ENCODE assay signal across 21 mouse cellular contexts in genomic region chr17:43114926-43115325, GRCm38 (mm10).
DNase-seq lines count a peak whose midpoint lies in the region; ATAC-seq and TF ChIP-seq lines count a peak whose summit lies in the region.
"Had no signal": no experiment of that assay in that cellular context is flagged by ENCODE, and none has a peak within 500 bp of the region (broad histone marks: within the 10 kb centered on the region; RNA-seq: fewer than 3 reads in every experiment).

No protein-coding gene starts in this region.

- no peak for TF ChIP-seq CTCF in small intestine, adult 2 months (IDR thresholded peaks at IDR 0.05; ENCODE audit: extremely low read depth, insufficient read length, insufficient replicate concordance, low read depth, low read length)

- H3K4me2 ChIP-seq in forebrain, embryonic 15.5 days (replicated peaks): no peak overlapping the region
- no peak overlapping the region for H3K4me2 ChIP-seq in forebrain, embryonic 14.5 days (ENCODE audit: low read length)
- no peak overlapping the region for H3K4me2 ChIP-seq in kidney, embryonic 16.5 days (replicated peaks; ENCODE audit: low read depth, low read length)
- H3K4me2 ChIP-seq in midbrain, embryonic 15.5 days: no peak overlapping the region
- no peak overlapping the region for H3K4me2 ChIP-seq in midbrain, embryonic 11.5 days
- H3K4me2 ChIP-seq: embryonic facial prominence, embryonic 12.5 days; forebrain, embryonic 12.5 days; heart, embryonic 12.5 days; limb, embryonic 15.5 days had no signal

- no peaks in the 10 kb centered on the region for H3K36me3 ChIP-seq in forebrain, embryonic 15.5 days
- H3K36me3 ChIP-seq in forebrain, embryonic 14.5 days (ENCODE audit: control insufficient read depth, insufficient read depth, low read length): no peaks in the 10 kb centered on the region
- H3K36me3 ChIP-seq in kidney, embryonic 16.5 days (ENCODE audit: insufficient read depth, low read length): no peaks in the 10 kb centered on the region
- H3K36me3 ChIP-seq in midbrain, embryonic 15.5 days (replicated peaks): no peaks in the 10 kb centered on the region
- H3K36me3 ChIP-seq in midbrain, embryonic 11.5 days (ENCODE audit: control insufficient read depth, insufficient read depth, low read length): no peaks in the 10 kb centered on the region
- H3K36me3 ChIP-seq in small intestine, adult 2 months (ENCODE audit: control insufficient read depth, insufficient read depth, low read length): no peaks in the 10 kb centered on the region
- H3K36me3 ChIP-seq: embryonic facial prominence, embryonic 12.5 days; forebrain, embryonic 12.5 days; heart, embryonic 12.5 days; limb, embryonic 15.5 days had no signal

- 92% methylated on average over 6 of the region's 6 CpGs for WGBS in forebrain, embryonic 15.5 days
- WGBS in forebrain, embryonic 14.5 days: 98% methylated on average over 6 of the region's 6 CpGs
- 92% methylated on average over 6 of the region's 6 CpGs for WGBS in kidney, embryonic 16.5 days
- WGBS in midbrain, embryonic 15.5 days: 94% methylated on average over 6 of the region's 6 CpGs
- WGBS in midbrain, embryonic 11.5 days: 89% methylated on average over 6 of the region's 6 CpGs
- 94% methylated on average over 6 of the region's 6 CpGs for WGBS in small intestine, adult 2 months

- no peak overlapping the region for H3K27ac ChIP-seq in forebrain, embryonic 15.5 days (replicated peaks)
- H3K27ac ChIP-seq in forebrain, embryonic 14.5 days (ENCODE audit: low read depth, low read length): no peak overlapping the region
- H3K27ac ChIP-seq in kidney, embryonic 16.5 days (ENCODE audit: low read length): peak overlapping the region; percentile 74
- no peak overlapping the region for H3K27ac ChIP-seq in midbrain, embryonic 15.5 days
- no peak overlapping the region for H3K27ac ChIP-seq in midbrain, embryonic 11.5 days (ENCODE audit: low read depth, low read length)
- H3K27ac ChIP-seq in small intestine, adult 2 months (ENCODE audit: insufficient read depth, low read depth, low read length): peak overlapping the region; percentile 66; the same call in 1 of the 2 replicates
- H3K27ac ChIP-seq: embryonic facial prominence, embryonic 12.5 days; forebrain, embryonic 12.5 days; gastrocnemius, adult 2 months; limb, embryonic 15.5 days had no signal

- H3K4me1 ChIP-seq in forebrain, embryonic 15.5 days: no peaks in the 10 kb centered on the region
- H3K4me1 ChIP-seq in forebrain, embryonic 14.5 days (ENCODE audit: control insufficient read depth, insufficient read depth, low read length): 0 out of 2 replicates have a peak, but pooled peaks cover 2% of the 10 kb centered on the region
- H3K4me1 ChIP-seq in kidney, embryonic 16.5 days (ENCODE audit: insufficient read depth, low read length): peaks cover 18% of the 10 kb centered on the region; the same call in 1 of the 2 replicates
- H3K4me1 ChIP-seq in midbrain, embryonic 15.5 days: peaks cover 3% of the 10 kb centered on the region; the same call in 1 of the 2 replicates
- no peaks in the 10 kb centered on the region for H3K4me1 ChIP-seq in midbrain, embryonic 11.5 days (ENCODE audit: control insufficient read depth, insufficient read depth, low read length)
- H3K4me1 ChIP-seq in small intestine, adult 2 months (ENCODE audit: control insufficient read depth, insufficient read depth, insufficient read length, low read length): peaks cover 16% of the 10 kb centered on the region; the same call in 1 of the 2 replicates
- H3K4me1 ChIP-seq: embryonic facial prominence, embryonic 12.5 days; forebrain, embryonic 12.5 days; heart, embryonic 12.5 days had no signal

- no peaks in the 10 kb centered on the region for H3K27me3 ChIP-seq in forebrain, embryonic 15.5 days
- no peaks in the 10 kb centered on the region for H3K27me3 ChIP-seq in forebrain, embryonic 14.5 days (replicated peaks; ENCODE audit: control insufficient read depth, insufficient read depth, low read length)
- H3K27me3 ChIP-seq in kidney, embryonic 16.5 days (ENCODE audit: insufficient read depth, low read length): no peaks in the 10 kb centered on the region
- H3K27me3 ChIP-seq in midbrain, embryonic 15.5 days (replicated peaks): no peaks in the 10 kb centered on the region
- no peaks in the 10 kb centered on the region for H3K27me3 ChIP-seq in midbrain, embryonic 11.5 days (ENCODE audit: control insufficient read depth, insufficient read depth, low read length)
- H3K27me3 ChIP-seq in small intestine, adult 2 months (ENCODE audit: control insufficient read depth, insufficient read depth, low read length): no peaks in the 10 kb centered on the region
- H3K27me3 ChIP-seq: embryonic facial prominence, embryonic 12.5 days; forebrain, embryonic 12.5 days; heart, embryonic 12.5 days; limb, embryonic 15.5 days had no signal

- no peak overlapping the region for H3K4me3 ChIP-seq in forebrain, embryonic 15.5 days
- H3K4me3 ChIP-seq in forebrain, embryonic 14.5 days (ENCODE audit: low read depth, low read length): no peak overlapping the region
- H3K4me3 ChIP-seq in kidney, embryonic 16.5 days (ENCODE audit: low read length): no peak overlapping the region
- H3K4me3 ChIP-seq in midbrain, embryonic 15.5 days: no peak overlapping the region
- H3K4me3 ChIP-seq in midbrain, embryonic 11.5 days (ENCODE audit: low read depth, low read length): no peak overlapping the region
- H3K4me3 ChIP-seq in small intestine, adult 2 months (ENCODE audit: low read depth, low read length): no peak overlapping the region
- H3K4me3 ChIP-seq: embryonic facial prominence, embryonic 12.5 days; erythroblast, embryonic 14.5 days; forebrain, embryonic 12.5 days; gastrocnemius, adult 2 months; heart, embryonic 12.5 days; limb, embryonic 15.5 days; myocyte had no signal

- 0 out of 2 replicates have a peak, but pooled peaks have one; percentile 13 for ATAC-seq in forebrain, embryonic 15.5 days (replicated peaks)
- no peak for ATAC-seq in forebrain, embryonic 14.5 days
- ATAC-seq in kidney, embryonic 16.5 days (ENCODE audit: low FRiP score, low TSS enrichment): no peak
- ATAC-seq in midbrain, embryonic 15.5 days (replicated peaks): peak; percentile 37; the same call in 1 of the 2 replicates
- no peak for ATAC-seq in midbrain, embryonic 11.5 days (ENCODE audit: low FRiP score)
- ATAC-seq: activated CD4-positive, CD25-positive, alpha-beta regulatory T cell, adult 4 months had no signal

- H3K9ac ChIP-seq in forebrain, embryonic 15.5 days (replicated peaks): no peak overlapping the region
- H3K9ac ChIP-seq in forebrain, embryonic 14.5 days (ENCODE audit: low read length): no peak overlapping the region
- H3K9ac ChIP-seq in kidney, embryonic 16.5 days (replicated peaks; ENCODE audit: low read length): no peak overlapping the region
- H3K9ac ChIP-seq in midbrain, embryonic 15.5 days: no peak overlapping the region
- H3K9ac ChIP-seq in midbrain, embryonic 11.5 days (ENCODE audit: low read length): no peak overlapping the region
- H3K9ac ChIP-seq: embryonic facial prominence, embryonic 12.5 days; forebrain, embryonic 12.5 days; heart, embryonic 12.5 days; limb, embryonic 15.5 days had no signal

- H3K9me3 ChIP-seq in forebrain, embryonic 15.5 days: no peaks in the 10 kb centered on the region
- H3K9me3 ChIP-seq in forebrain, embryonic 14.5 days (replicated peaks; ENCODE audit: control insufficient read depth, low read length): no peaks in the 10 kb centered on the region
- H3K9me3 ChIP-seq in kidney, embryonic 16.5 days (ENCODE audit: low read length): no peaks in the 10 kb centered on the region
- no peaks in the 10 kb centered on the region for H3K9me3 ChIP-seq in midbrain, embryonic 15.5 days
- no peaks in the 10 kb centered on the region for H3K9me3 ChIP-seq in midbrain, embryonic 11.5 days (ENCODE audit: control insufficient read depth, low read length)
- H3K9me3 ChIP-seq: embryonic facial prominence, embryonic 12.5 days; forebrain, embryonic 12.5 days; heart, embryonic 12.5 days; limb, embryonic 15.5 days had no signal

- TF ChIP-seq POLR2A in small intestine, adult 2 months (IDR thresholded peaks at IDR 0.05; ENCODE audit: low read depth, low read length): no peak

- DNase-seq in forebrain, embryonic 14.5 days (ENCODE audit: low spot score): no peak
- no peak for DNase-seq in kidney, postnatal 36 days
- no peak for DNase-seq in midbrain, embryonic 11.5 days (ENCODE audit: low spot score, missing footprints)
- DNase-seq in gastrocnemius, postnatal 10 days: no peak
- DNase-seq: adrenal gland, adult 8-10 months; cerebellum, adult 18-20 months; gastrocnemius, adult 2 months; heart, postnatal 14 days; kidney, adult 11 months; lung, postnatal 4 days had no signal

Comparison
In these comparisons a context has a peak if more than half of its experiments do, and no peak if none do; other contexts are left out.
1. ATAC-seq: peak in forebrain, embryonic 15.5 days (single experiment) and midbrain, embryonic 15.5 days (single experiment); none in forebrain, embryonic 14.5 days (single experiment), kidney, embryonic 16.5 days (single experiment) and midbrain, embryonic 11.5 days (single experiment).
2. H3K27ac ChIP-seq: peak in kidney, embryonic 16.5 days (single experiment) and small intestine, adult 2 months (single experiment); none in forebrain, embryonic 15.5 days (single experiment), forebrain, embryonic 14.5 days (single experiment), midbrain, embryonic 15.5 days (single experiment) and midbrain, embryonic 11.5 days (single experiment).